Mouse (Mus musculus): ENCODE data around the gene Rusc2. TPM values are rescaled to one million over a fixed set of nuclear protein-coding genes. Genes with fewer than 3 reads are reported as not detected.

The Rusc2 gene
- polyA plus RNA-seq, 1 experiment from 2014 or later: 89.0 TPM

- Histone ChIP-seq H3K4me3 (ENCODE audit: low read depth, low read length) (no peak overlapping the region), H3K9ac (ENCODE audit: low read depth, low read length) (no peak overlapping the region), H3K9me3 (replicated peaks; ENCODE audit: control insufficient read depth, low read length, poor library complexity, severe bottlenecking) (no peaks in the 10 kb centered on the region), H3K27ac (ENCODE audit: low read length) (no peak overlapping the region), H3K27me3 (ENCODE audit: control insufficient read depth, insufficient read depth, low read depth, low read length) (no peaks in the 10 kb centered on the region), H3K36me3 (ENCODE audit: control insufficient read depth, insufficient read depth, low read length) (no peaks in the 10 kb centered on the region), H3K4me1 (ENCODE audit: control insufficient read depth, insufficient read depth, low read length) (no peaks in the 10 kb centered on the region), H3K4me2 (ENCODE audit: low read length) (no peak overlapping the region)
- WGBS: 75% methylated on average over 6 of the region's 6 CpGs
- no peak for ATAC-seq
Measured at GRCm38 (mm10) chr4:43350038-43350560, 31.7 kb upstream of the Rusc2 start.

DNA sequence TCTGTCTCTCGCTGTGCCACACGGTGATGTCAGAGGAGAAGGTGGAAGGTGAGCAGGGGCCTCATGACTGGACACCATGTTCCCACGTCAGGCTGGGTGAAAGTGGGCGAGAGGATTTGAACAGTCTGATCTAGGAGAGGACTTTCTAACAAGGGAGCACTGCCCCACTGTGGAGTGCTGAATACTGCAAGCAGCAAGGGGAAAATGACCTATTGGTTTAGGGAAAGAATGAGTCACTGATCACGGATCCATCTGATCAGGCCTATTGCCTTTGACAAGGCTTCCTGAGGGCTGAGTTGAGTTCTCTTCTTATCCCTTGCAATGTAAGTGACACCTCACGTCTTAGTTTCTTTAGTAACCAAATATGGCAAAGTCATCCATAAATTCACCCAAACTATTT, 28.1 kb upstream of the Rusc2 start:
- no peaks in the 10 kb centered on the region for H3K36me3 ChIP-seq (ENCODE audit: control insufficient read depth, insufficient read depth, low read length)
- H3K4me2 ChIP-seq (ENCODE audit: low read length): no peak overlapping the region
- H3K4me3 ChIP-seq (ENCODE audit: low read depth, low read length): no peak overlapping the region
- no peaks in the 10 kb centered on the region for H3K9me3 ChIP-seq (replicated peaks; ENCODE audit: control insufficient read depth, low read length, poor library complexity, severe bottlenecking)
- no peak overlapping the region for H3K9ac ChIP-seq (ENCODE audit: low read depth, low read length)
- no peak overlapping the region for H3K27ac ChIP-seq (ENCODE audit: low read length)
- WGBS: 91% methylated on average over 6 of the region's 6 CpGs
- no peaks in the 10 kb centered on the region for H3K4me1 ChIP-seq (ENCODE audit: control insufficient read depth, insufficient read depth, low read length)
- no peak for ATAC-seq
- no peaks in the 10 kb centered on the region for H3K27me3 ChIP-seq (ENCODE audit: control insufficient read depth, insufficient read depth, low read depth, low read length)

DNA sequence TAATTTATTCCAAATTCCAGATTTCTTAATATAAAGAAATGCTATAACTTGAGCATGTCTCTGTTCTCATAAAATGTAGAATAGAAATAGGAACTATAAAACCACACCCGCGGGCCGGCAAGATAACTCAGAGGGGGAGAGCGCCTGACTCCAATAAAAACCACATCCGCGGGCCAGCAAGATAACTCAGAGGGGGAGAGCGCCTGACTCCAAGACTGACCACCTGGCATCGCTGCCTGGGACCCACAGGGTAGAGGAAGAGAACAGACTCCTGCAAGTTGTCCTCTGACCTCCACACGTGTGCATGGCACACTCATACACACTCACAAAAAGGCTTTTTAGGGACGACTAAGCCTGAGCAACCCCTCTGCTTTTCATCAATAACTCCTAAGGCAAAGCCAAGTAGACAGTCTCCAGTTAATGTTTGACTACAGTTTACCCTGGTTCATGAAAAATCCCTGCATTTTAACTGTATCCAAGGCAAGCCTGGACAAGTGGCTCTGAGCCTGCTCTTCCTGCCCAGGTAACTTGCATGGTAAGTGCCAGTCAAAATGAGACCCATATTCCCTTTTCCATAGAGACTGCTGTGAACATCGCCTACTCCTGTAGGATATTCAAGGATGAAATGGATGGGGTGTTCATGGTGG, 16.7 kb upstream of the Rusc2 start:
- no peak overlapping the region for H3K9ac ChIP-seq (ENCODE audit: low read depth, low read length)
- no peaks in the 10 kb centered on the region for H3K9me3 ChIP-seq (replicated peaks; ENCODE audit: control insufficient read depth, low read length, poor library complexity, severe bottlenecking)
- 92% methylated on average over 11 of the region's 11 CpGs for WGBS
- no peaks in the 10 kb centered on the region for H3K27me3 ChIP-seq (ENCODE audit: control insufficient read depth, insufficient read depth, low read depth, low read length)
- no peak for ATAC-seq
- H3K27ac ChIP-seq (ENCODE audit: low read length): no peak overlapping the region
- H3K36me3 ChIP-seq (ENCODE audit: control insufficient read depth, insufficient read depth, low read length): no peaks in the 10 kb centered on the region
- no peak overlapping the region for H3K4me2 ChIP-seq (ENCODE audit: low read length)
- no peak overlapping the region for H3K4me3 ChIP-seq (ENCODE audit: low read depth, low read length)
- no peaks in the 10 kb centered on the region for H3K4me1 ChIP-seq (ENCODE audit: control insufficient read depth, insufficient read depth, low read length)

GRCm38 (mm10) chr4:43367295-43367694, 14.5 kb upstream of the Rusc2 start:
- no peak overlapping the region for H3K9ac ChIP-seq (ENCODE audit: low read depth, low read length)
- no peak overlapping the region for H3K4me3 ChIP-seq (ENCODE audit: low read depth, low read length)
- no peaks in the 10 kb centered on the region for H3K36me3 ChIP-seq (ENCODE audit: control insufficient read depth, insufficient read depth, low read length)
- no peak overlapping the region for H3K4me2 ChIP-seq (ENCODE audit: low read length)
- no peaks in the 10 kb centered on the region for H3K27me3 ChIP-seq (ENCODE audit: control insufficient read depth, insufficient read depth, low read depth, low read length)
- 81% methylated on average over 5 of the region's 5 CpGs for WGBS
- no peak overlapping the region for H3K27ac ChIP-seq (ENCODE audit: low read length)
- no peaks in the 10 kb centered on the region for H3K4me1 ChIP-seq (ENCODE audit: control insufficient read depth, insufficient read depth, low read length)
- H3K9me3 ChIP-seq (replicated peaks; ENCODE audit: control insufficient read depth, low read length, poor library complexity, severe bottlenecking): no peaks in the 10 kb centered on the region
- ATAC-seq: no peak

GRCm38 (mm10) chr4:43367787-43368186, 14.0 kb upstream of the Rusc2 start:
- Histone ChIP-seq H3K4me1 (ENCODE audit: control insufficient read depth, insufficient read depth, low read length) (no peaks in the 10 kb centered on the region), H3K4me3 (ENCODE audit: low read depth, low read length) (no peak overlapping the region), H3K9me3 (replicated peaks; ENCODE audit: control insufficient read depth, low read length, poor library complexity, severe bottlenecking) (no peaks in the 10 kb centered on the region), H3K4me2 (ENCODE audit: low read length) (no peak overlapping the region), H3K27me3 (ENCODE audit: control insufficient read depth, insufficient read depth, low read depth, low read length) (no peaks in the 10 kb centered on the region), H3K9ac (ENCODE audit: low read depth, low read length) (no peak overlapping the region), H3K27ac (ENCODE audit: low read length) (no peak overlapping the region), H3K36me3 (ENCODE audit: control insufficient read depth, insufficient read depth, low read length) (no peaks in the 10 kb centered on the region)
- WGBS: 93% methylated on average over 9 of the region's 9 CpGs
- no peak for ATAC-seq

DNA sequence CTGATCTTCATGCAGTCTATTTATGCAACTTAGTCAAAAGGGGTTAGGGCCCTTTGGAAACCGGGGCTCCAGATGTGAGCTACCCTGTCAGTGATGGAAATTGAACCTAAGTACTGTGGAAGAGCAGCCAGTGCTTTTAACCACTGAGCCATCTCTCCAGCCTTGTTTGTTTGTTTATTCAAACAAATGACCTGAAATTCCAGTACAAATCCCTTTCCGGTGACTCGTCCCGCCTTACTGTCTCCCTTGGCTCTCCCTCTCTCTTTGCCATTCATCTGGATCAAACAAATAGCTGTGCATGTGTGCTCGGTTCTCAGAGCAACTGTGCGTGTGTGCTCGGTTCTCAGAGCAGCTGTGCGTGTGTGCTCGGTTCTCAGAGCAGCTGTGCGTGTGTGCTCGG, 10.4 kb upstream of the Rusc2 start:
- ATAC-seq: no peak
- Histone ChIP-seq H3K27ac (ENCODE audit: low read length) (no peak overlapping the region), H3K27me3 (ENCODE audit: control insufficient read depth, insufficient read depth, low read depth, low read length) (no peaks in the 10 kb centered on the region), H3K9ac (ENCODE audit: low read depth, low read length) (no peak overlapping the region), H3K9me3 (replicated peaks; ENCODE audit: control insufficient read depth, low read length, poor library complexity, severe bottlenecking) (no peaks in the 10 kb centered on the region), H3K36me3 (ENCODE audit: control insufficient read depth, insufficient read depth, low read length) (no peaks in the 10 kb centered on the region), H3K4me3 (ENCODE audit: low read depth, low read length) (no peak overlapping the region), H3K4me1 (ENCODE audit: control insufficient read depth, insufficient read depth, low read length) (no peaks in the 10 kb centered on the region), H3K4me2 (ENCODE audit: low read length) (no peak overlapping the region)
- WGBS: 81% methylated on average over 9 of the region's 11 CpGs

- Histone ChIP-seq H3K27ac (ENCODE audit: low read length) (no peak overlapping the region), H3K9ac (ENCODE audit: low read depth, low read length) (no peak overlapping the region), H3K9me3 (replicated peaks; ENCODE audit: control insufficient read depth, low read length, poor library complexity, severe bottlenecking) (no peaks in the 10 kb centered on the region), H3K27me3 (ENCODE audit: control insufficient read depth, insufficient read depth, low read depth, low read length) (no peaks in the 10 kb centered on the region), H3K4me1 (ENCODE audit: control insufficient read depth, insufficient read depth, low read length) (no peaks in the 10 kb centered on the region), H3K4me2 (ENCODE audit: low read length) (no peak overlapping the region), H3K4me3 (ENCODE audit: low read depth, low read length) (no peak overlapping the region), H3K36me3 (ENCODE audit: control insufficient read depth, insufficient read depth, low read length) (no peaks in the 10 kb centered on the region)
- ATAC-seq: no peak
- 78% methylated on average over 4 of the region's 4 CpGs for WGBS
Measured at GRCm38 (mm10) chr4:43372155-43372554, 9.6 kb upstream of the Rusc2 start.

DNA sequence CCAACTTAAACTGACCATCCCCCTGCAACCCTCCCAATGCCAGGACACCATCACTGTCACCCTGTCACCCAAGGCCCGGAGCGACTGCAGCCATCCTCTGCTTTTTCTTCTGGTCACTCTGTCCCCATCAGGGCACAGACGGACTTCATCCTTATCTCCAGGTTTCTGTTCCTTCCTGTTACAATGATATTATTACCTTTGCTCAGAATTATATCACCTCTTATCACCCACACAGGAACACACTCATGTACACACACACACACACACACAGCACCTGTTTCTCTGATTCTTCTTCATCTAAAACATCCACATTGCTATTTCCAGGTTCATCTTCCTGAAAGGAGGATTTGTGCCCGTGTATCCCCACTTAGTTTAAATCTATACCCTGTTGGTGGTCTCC, 7.5 kb upstream of the Rusc2 start:
- Histone ChIP-seq H3K9me3 (replicated peaks; ENCODE audit: control insufficient read depth, low read length, poor library complexity, severe bottlenecking) (no peaks in the 10 kb centered on the region), H3K4me2 (ENCODE audit: low read length) (no peak overlapping the region), H3K4me1 (ENCODE audit: control insufficient read depth, insufficient read depth, low read length) (no peaks in the 10 kb centered on the region), H3K27me3 (ENCODE audit: control insufficient read depth, insufficient read depth, low read depth, low read length) (no peaks in the 10 kb centered on the region), H3K9ac (ENCODE audit: low read depth, low read length) (no peak overlapping the region), H3K27ac (ENCODE audit: low read length) (no peak overlapping the region), H3K4me3 (ENCODE audit: low read depth, low read length) (no peak overlapping the region), H3K36me3 (ENCODE audit: control insufficient read depth, insufficient read depth, low read length) (no peaks in the 10 kb centered on the region)
- WGBS: 85% methylated on average over 4 of the region's 4 CpGs
- no peak for ATAC-seq

- 92% methylated on average over 6 of the region's 6 CpGs for WGBS
- ATAC-seq: no peak
Measured at GRCm38 (mm10) chr4:43379601-43380000, 2.2 kb upstream of the Rusc2 start.

More at GRCm38 (mm10) chr4:43379601-43380000, 2.2 kb upstream of the Rusc2 start:
- Histone ChIP-seq H3K36me3 (ENCODE audit: control insufficient read depth, insufficient read depth, low read length) (no peaks in the 10 kb centered on the region), H3K9ac (ENCODE audit: low read depth, low read length) (no peak overlapping the region), H3K4me3 (ENCODE audit: low read depth, low read length) (no peak overlapping the region), H3K27ac (ENCODE audit: low read length) (no peak overlapping the region), H3K9me3 (replicated peaks; ENCODE audit: control insufficient read depth, low read length, poor library complexity, severe bottlenecking) (no peaks in the 10 kb centered on the region), H3K27me3 (ENCODE audit: control insufficient read depth, insufficient read depth, low read depth, low read length) (no peaks in the 10 kb centered on the region), H3K4me1 (ENCODE audit: control insufficient read depth, insufficient read depth, low read length) (peaks cover 26% of the 10 kb centered on the region), H3K4me2 (ENCODE audit: low read length) (no peak overlapping the region)
